Mouse (Mus musculus) heart, adult 2 months (tissue): ENCODE measurements around the gene Syngr1. TPM values are rescaled to one million over a fixed set of nuclear protein-coding genes. Genes with fewer than 3 reads are reported as not detected.

Experiments used
- DNase-seq, 2 experiments: peaks; one replicate each; pipeline ENCODE4 v3.0.0; 2021
- H3K27ac ChIP-seq: fragments of 200-600 bp; 2 replicates; pipeline ENCODE4 v1.8.1; 2022
- H3K27me3 ChIP-seq: fragments of 200-500 bp; 2 replicates; pipeline ENCODE4 v1.6.1; 2012; ENCODE audit warnings: mild to moderate bottlenecking, low read length, inconsistent platforms, mixed read lengths; ENCODE audit not compliant: control insufficient read depth, insufficient read depth
- H3K36me3 ChIP-seq: fragments of 200-500 bp; 2 replicates; pipeline ENCODE4 v1.6.1; 2012; ENCODE audit warnings: low read length, inconsistent platforms; ENCODE audit not compliant: control insufficient read depth, insufficient read depth
- H3K4me1 ChIP-seq: fragments of 200-500 bp; 2 replicates; pipeline ENCODE4 v1.6.1; 2011; ENCODE audit warnings: low read length; ENCODE audit not compliant: control insufficient read depth, insufficient read depth
- H3K4me3 ChIP-seq: fragments of 200-600 bp; 2 replicates; pipeline ENCODE4 v1.8.1; 2022
- H3K79me2 ChIP-seq: fragments of 200-500 bp; replicated peaks from 2 replicates; pipeline ENCODE4 v1.6.1; 2012; ENCODE audit warnings: mild to moderate bottlenecking, inconsistent platforms, low read length, moderate library complexity, mixed read lengths; ENCODE audit not compliant: control insufficient read depth, insufficient read depth
- H3K9ac ChIP-seq: fragments of 200-500 bp; 2 replicates; pipeline ENCODE4 v1.6.1; 2012; ENCODE audit warnings: low read depth, mild to moderate bottlenecking, control low read depth, inconsistent platforms, low read length, mixed read lengths
- CTCF ChIP-seq: fragments of 200-600 bp; IDR thresholded peaks from 2 replicates; pipeline ENCODE4 v1.8.1; 2022; ENCODE audit warnings: antibody characterized with exemption, mild to moderate bottlenecking, moderate library complexity
- EP300 ChIP-seq: fragments of 200-500 bp; IDR thresholded peaks from 2 replicates; pipeline ENCODE4 v1.6.1; 2011; ENCODE audit warnings: low read depth, low read length, control low read depth; ENCODE audit not compliant: insufficient read depth
- POLR2A ChIP-seq: fragments of 200-500 bp; IDR thresholded peaks from 2 replicates; pipeline ENCODE4 v1.6.1; 2011; ENCODE audit warnings: mild to moderate bottlenecking, low read depth, low read length, control low read depth; ENCODE audit not compliant: insufficient read depth
- WGBS: fragments of 180-500 bp; shearing (Covaris S2); methylation state at CpG from one replicate; pipeline ENCODE4 v1.1.7; 2018; 5-methylcytosine and 5-hydroxymethylcytosine counted together
- intact Hi-C: fragments of 180-260 bp; cut with DNase I; formaldehyde crosslinking; loops from one replicate; pipeline ENCODE4 v1.15.1; 2025
- polyA plus RNA-seq: library from polyadenylated mRNA; depleted of rRNA; stranded (reverse); fragments of >200 nt; gene quantifications from 2 replicates; pipeline ENCODE4 v1.2.3, GENCODE M21; 2012
- total RNA-seq, 2 experiments: library from RNA; stranded (reverse); gene quantifications; 2 replicates each; pipeline ENCODE4 v1.2.3; 2021

Syngr1 gene
- total and polyA plus RNA-seq, 3 experiments: 69.6 to 247 (median 95.0) TPM

GRCm38 (mm10) chr15:80100196-80100595 lies 9.1 kb downstream of the Syngr1 start:
- no peak overlapping the region for H3K27ac ChIP-seq
- intact Hi-C loops: no loop called here
- no peaks in the 10 kb centered on the region for H3K36me3 ChIP-seq
- H3K27me3 ChIP-seq: no peaks in the 10 kb centered on the region
- 83% methylated on average over 3 of the region's 3 CpGs for WGBS
- no peak for DNase-seq
- H3K79me2 ChIP-seq: no peaks in the 10 kb centered on the region
- TF ChIP-seq CTCF: no peak
- TF ChIP-seq POLR2A: no peak
- TF ChIP-seq EP300: no peak
- H3K4me1 ChIP-seq: peaks cover 6% of the 10 kb centered on the region
- H3K9ac ChIP-seq: no peak overlapping the region
- no peak overlapping the region for H3K4me3 ChIP-seq

- Histone ChIP-seq H3K27me3 (no peaks in the 10 kb centered on the region), H3K4me3 (no peak overlapping the region), H3K9ac (no peak overlapping the region), H3K4me1 (peaks cover 6% of the 10 kb centered on the region), H3K27ac (no peak overlapping the region), H3K36me3 (no peaks in the 10 kb centered on the region), H3K79me2 (no peaks in the 10 kb centered on the region)
- no peak for TF ChIP-seq EP300
- no peak for TF ChIP-seq CTCF
- TF ChIP-seq POLR2A: no peak
- DNase-seq: no peak
- 62% methylated on average over 10 of the region's 10 CpGs for WGBS
- intact Hi-C loops: no loop called here
These were observed 9.7 kb downstream of the Syngr1 start for GRCm38 (mm10) chr15:80100871-80101270.

- no peaks in the 10 kb centered on the region for H3K36me3 ChIP-seq
- no peak overlapping the region for H3K4me3 ChIP-seq
- TF ChIP-seq CTCF (no peak), POLR2A (no peak), EP300 (no peak)
- no peak overlapping the region for H3K27ac ChIP-seq
- intact Hi-C loops: no loop called here
- no peaks in the 10 kb centered on the region for H3K79me2 ChIP-seq
- H3K27me3 ChIP-seq: no peaks in the 10 kb centered on the region
- no peak for DNase-seq
- peaks cover 6% of the 10 kb centered on the region for H3K4me1 ChIP-seq
- 81% methylated on average over 6 of the region's 6 CpGs for WGBS
- no peak overlapping the region for H3K9ac ChIP-seq
These were observed 10.4 kb downstream of the Syngr1 start for GRCm38 (mm10) chr15:80101503-80101902.

GRCm38 (mm10) chr15:80102495-80102894 lies 11.4 kb downstream of the Syngr1 start:
- Histone ChIP-seq H3K36me3 (no peaks in the 10 kb centered on the region), H3K9ac (no peak overlapping the region), H3K79me2 (no peaks in the 10 kb centered on the region), H3K27me3 (no peaks in the 10 kb centered on the region), H3K4me1 (peaks cover 6% of the 10 kb centered on the region), H3K4me3 (no peak overlapping the region), H3K27ac (no peak overlapping the region)
- intact Hi-C loops: no loop called here
- no peak for DNase-seq
- WGBS: 83% methylated on average over 6 of the region's 6 CpGs
- TF ChIP-seq POLR2A (no peak), CTCF (no peak), EP300 (no peak)

GRCm38 (mm10) chr15:80105490-80106410 lies 14.6 kb downstream of the Syngr1 start:
- H3K79me2 ChIP-seq: no peaks in the 10 kb centered on the region
- no peaks in the 10 kb centered on the region for H3K4me1 ChIP-seq
- intact Hi-C loops: no loop called here
- H3K4me3 ChIP-seq: no peak overlapping the region
- no peak for TF ChIP-seq POLR2A
- no peak for TF ChIP-seq EP300
- TF ChIP-seq CTCF: peak; percentile 17
- no peak overlapping the region for H3K9ac ChIP-seq
- H3K36me3 ChIP-seq: no peaks in the 10 kb centered on the region
- 57% methylated on average over 12 of the region's 12 CpGs for WGBS
- no peaks in the 10 kb centered on the region for H3K27me3 ChIP-seq
- no peak for DNase-seq
- no peak overlapping the region for H3K27ac ChIP-seq

- TF ChIP-seq CTCF (no peak), EP300 (no peak), POLR2A (no peak)
- intact Hi-C loops: no loop called here
- Histone ChIP-seq H3K79me2 (no peaks in the 10 kb centered on the region), H3K27ac (no peak overlapping the region), H3K4me1 (no peaks in the 10 kb centered on the region), H3K27me3 (no peaks in the 10 kb centered on the region), H3K36me3 (no peaks in the 10 kb centered on the region), H3K4me3 (no peak overlapping the region), H3K9ac (no peak overlapping the region)
- 89% methylated on average over 8 of the region's 8 CpGs for WGBS
- no peak for DNase-seq
These were observed 16.0 kb downstream of the Syngr1 start for GRCm38 (mm10) chr15:80107143-80107542.
